Mouse (Mus musculus) CH12.LX (cell line): ENCODE results near the gene Gm49403. TPM values are rescaled to one million over a fixed set of nuclear protein-coding genes. Genes with fewer than 3 reads are reported as not detected.

Experiments
- DNase-seq: peaks from one replicate; pipeline ENCODE4 v3.0.0-alpha.2; 2013; ENCODE audit errors: extremely low read depth
- H3K27ac ChIP-seq: 2 replicates; pipeline ENCODE4 v1.5.1; 2012; ENCODE audit warnings: low read depth, mild to moderate bottlenecking, control low read depth, moderate library complexity; ENCODE audit not compliant: insufficient read depth
- H3K27me3 ChIP-seq: replicated peaks from 2 replicates; pipeline ENCODE3; 2012; ENCODE audit warnings: inconsistent platforms
- H3K36me3 ChIP-seq, 2 experiments: replicated peaks in 1 of 2; 2 replicates each; pipeline versions ENCODE3 to v1.6.1; 2012; ENCODE audit warnings: inconsistent platforms in 1 of 2, low read length in 1 of 2, mild to moderate bottlenecking in 1 of 2, mixed read lengths in 1 of 2, moderate library complexity in 1 of 2; ENCODE audit not compliant: control insufficient read depth in 1 of 2, insufficient read depth in 1 of 2
- H3K4me1 ChIP-seq, 2 experiments: 2 replicates each; pipeline ENCODE4 v1.6.1; 2012; ENCODE audit warnings: inconsistent platforms in 1 of 2, moderate library complexity in 1 of 2; ENCODE audit not compliant: insufficient read depth in 2 of 2, control insufficient read depth in 1 of 2
- H3K4me2 ChIP-seq: 2 replicates; pipeline ENCODE4 v1.6.1; 2012; ENCODE audit warnings: low read depth, mild to moderate bottlenecking, control low read depth; ENCODE audit not compliant: poor library complexity, insufficient read depth, severe bottlenecking
- H3K4me3 ChIP-seq, 3 experiments: fragments of 150-350 bp in 1 of 3; sonication (generic) in 1 of 3; replicated peaks in 1 of 3; 2 replicates each; pipeline versions ENCODE3 to v1.5.1; 2011 to 2012; ENCODE audit warnings: low read depth in 2 of 3, low read length in 2 of 3, mild to moderate bottlenecking in 2 of 3, moderate library complexity in 2 of 3, control low read depth in 1 of 3, improper control_type of control experiment in 1 of 3, inconsistent platforms in 1 of 3, mixed read lengths in 1 of 3; ENCODE audit not compliant: poor library complexity in 1 of 3
- H3K79me2 ChIP-seq: replicated peaks from 2 replicates; pipeline ENCODE4 v1.6.1; 2012; ENCODE audit warnings: mild to moderate bottlenecking, moderate library complexity; ENCODE audit not compliant: control insufficient read depth, poor library complexity, insufficient read depth, severe bottlenecking; ENCODE audit errors: extremely low read depth
- H3K9ac ChIP-seq: 2 replicates; pipeline ENCODE4 v1.6.1; 2012; ENCODE audit warnings: low read depth, mild to moderate bottlenecking, control low read depth, moderate library complexity; ENCODE audit not compliant: insufficient read depth
- H3K9me3 ChIP-seq: replicated peaks from 2 replicates; pipeline ENCODE3; 2012; ENCODE audit warnings: low read length, inconsistent platforms, mixed read lengths
- BHLHE40 ChIP-seq: IDR thresholded peaks from 2 replicates; pipeline ENCODE4 v1.6.1; 2011; ENCODE audit warnings: mild to moderate bottlenecking, low read depth, low read length, improper control_type of control experiment
- CHD1 ChIP-seq: IDR thresholded peaks from 2 replicates; pipeline ENCODE4 v1.6.1; 2012; ENCODE audit warnings: low read depth, low read length, improper control_type of control experiment, inconsistent platforms
- CHD2 ChIP-seq: IDR thresholded peaks from 2 replicates; pipeline ENCODE4 v1.6.1; 2011; ENCODE audit warnings: low read length, improper control_type of control experiment
- ELF1 ChIP-seq: IDR thresholded peaks from 2 replicates; pipeline ENCODE4 v1.6.1; 2014; ENCODE audit warnings: low read depth, mild to moderate bottlenecking, inconsistent platforms, low read length, improper control_type of control experiment
- ETS1 ChIP-seq: conservative IDR thresholded peaks from 2 replicates; pipeline ENCODE4 v1.6.1; 2012; ENCODE audit warnings: low read depth, mild to moderate bottlenecking, inconsistent platforms, low read length, improper control_type of control experiment, moderate library complexity
- GABPA ChIP-seq: IDR thresholded peaks from 2 replicates; pipeline ENCODE4 v1.6.1; 2012; ENCODE audit warnings: low read depth, low read length, improper control_type of control experiment, inconsistent platforms; ENCODE audit not compliant: insufficient replicate concordance
- HCFC1 ChIP-seq: IDR thresholded peaks from 2 replicates; pipeline ENCODE4 v1.6.1; 2012; ENCODE audit warnings: low read depth, mild to moderate bottlenecking, inconsistent platforms, low read length, improper control_type of control experiment
- IRF4 ChIP-seq: IDR thresholded peaks from 2 replicates; pipeline ENCODE4 v1.6.1; 2014; ENCODE audit warnings: low read depth, mild to moderate bottlenecking, inconsistent platforms, low read length, improper control_type of control experiment
- JUN ChIP-seq: IDR thresholded peaks from 2 replicates; pipeline ENCODE4 v1.6.1; 2011; ENCODE audit warnings: low read depth, mild to moderate bottlenecking, low read length, improper control_type of control experiment, moderate library complexity; ENCODE audit not compliant: insufficient read depth
- JUND ChIP-seq: conservative IDR thresholded peaks from 2 replicates; pipeline ENCODE4 v1.6.1; 2011; ENCODE audit warnings: low read depth, low read length, improper control_type of control experiment
- KAT2A ChIP-seq: IDR thresholded peaks from 2 replicates; pipeline ENCODE4 v1.6.1; 2012; ENCODE audit warnings: low read length, improper control_type of control experiment, inconsistent platforms; ENCODE audit not compliant: insufficient replicate concordance
- MAX ChIP-seq: IDR thresholded peaks from 2 replicates; pipeline ENCODE4 v1.6.1; 2011; ENCODE audit warnings: low read length, improper control_type of control experiment
- MAZ ChIP-seq: IDR thresholded peaks from 2 replicates; pipeline ENCODE4 v1.6.1; 2012; ENCODE audit warnings: low read depth, mild to moderate bottlenecking, inconsistent platforms, low read length, improper control_type of control experiment, moderate library complexity
- MEF2A ChIP-seq: IDR thresholded peaks from 2 replicates; pipeline ENCODE4 v1.6.1; 2014; ENCODE audit warnings: low read depth, mild to moderate bottlenecking, inconsistent platforms, low read length, improper control_type of control experiment, borderline replicate concordance
- MXI1 ChIP-seq: IDR thresholded peaks from 2 replicates; pipeline ENCODE4 v1.6.1; 2011; ENCODE audit warnings: mild to moderate bottlenecking, low read depth, low read length, improper control_type of control experiment
- MYC ChIP-seq: IDR thresholded peaks from 2 replicates; pipeline ENCODE4 v1.6.1; 2011; ENCODE audit warnings: low read depth, mild to moderate bottlenecking, improper control_type of control experiment, low read length
- NRF1 ChIP-seq: IDR thresholded peaks from 2 replicates; pipeline ENCODE4 v1.6.1; 2014; ENCODE audit warnings: low read depth, mild to moderate bottlenecking, inconsistent platforms, low read length, improper control_type of control experiment, moderate library complexity
- POLR2A ChIP-seq: IDR thresholded peaks from 2 replicates; pipeline ENCODE4 v1.6.1; 2011; ENCODE audit warnings: low read depth, mild to moderate bottlenecking, improper control_type of control experiment, low read length
- RCOR1 ChIP-seq: conservative IDR thresholded peaks from 2 replicates; pipeline ENCODE4 v1.6.1; 2012; ENCODE audit warnings: low read depth, mild to moderate bottlenecking, inconsistent platforms, low read length, improper control_type of control experiment
- SIN3A ChIP-seq: IDR thresholded peaks from 2 replicates; pipeline ENCODE4 v1.6.1; 2012; ENCODE audit warnings: low read length, improper control_type of control experiment, inconsistent platforms
- SMC3 ChIP-seq: IDR thresholded peaks from 2 replicates; pipeline ENCODE4 v1.6.1; 2011; ENCODE audit warnings: low read depth, low read length, improper control_type of control experiment
- TBP ChIP-seq: conservative IDR thresholded peaks from 2 replicates; pipeline ENCODE4 v1.6.1; 2011; ENCODE audit warnings: low read depth, low read length, improper control_type of control experiment
- TCF12 ChIP-seq: IDR thresholded peaks from 2 replicates; pipeline ENCODE4 v1.6.1; 2014; ENCODE audit warnings: low read depth, mild to moderate bottlenecking, inconsistent platforms, low read length, improper control_type of control experiment
- UBTF ChIP-seq: IDR thresholded peaks from 2 replicates; pipeline ENCODE4 v1.6.1; 2012; ENCODE audit warnings: low read depth, mild to moderate bottlenecking, inconsistent platforms, low read length, improper control_type of control experiment, moderate library complexity
- ZC3H11A ChIP-seq: IDR thresholded peaks from 2 replicates; pipeline ENCODE4 v1.6.1; 2012; ENCODE audit warnings: low read depth, mild to moderate bottlenecking, inconsistent platforms, low read length, improper control_type of control experiment
- dilution Hi-C: fragments of 300-500 bp; cut with MboI; formaldehyde crosslinking; loops from 2 replicates; pipeline ENCODE4 v1.14.3; 2020; ENCODE audit warnings: low sequenced_read_pairs; ENCODE audit not compliant: extremely low pct_unique_long_range_greater_than_20kb, extremely low pct_ligation_motif_present
- in situ Hi-C: fragments of 300-500 bp; cut with MboI; formaldehyde crosslinking; loops from 3 replicates; pipeline ENCODE4 v1.14.3; 2019; ENCODE audit warnings: low sequenced_read_pairs, low pct_ligation_motif_present, low pct_unique_long_range_greater_than_20kb, mixed read lengths
- polyA plus RNA-seq: library from polyadenylated mRNA; unstranded; fragments of >175 nt; gene quantifications from 2 replicates; pipeline ENCODE4 v1.2.1, GENCODE M21; 2012; ENCODE audit warnings: low read depth; ENCODE audit not compliant: insufficient read length
- total RNA-seq, 2 experiments: library from RNA; depleted of rRNA; stranded (reverse); fragments of 300-350 nt in 1 of 2; fragments of >200 nt in 1 of 2; gene quantifications; 2 replicates each; pipeline ENCODE4 v1.2.3; 2012 to 2014

The Gm49403 gene
- total and polyA plus RNA-seq, 3 experiments = not detected

- peaks cover 11 to 45% of the 10 kb centered on the region in 2 experiments for H3K4me1 ChIP-seq
- dilution Hi-C loops (no loop called here), in situ Hi-C loops (loop anchor here (25.0 kb wide), 1 partner anchor 1023 kb away; no protein-coding TSS in a partner anchor)
- no peaks in the 10 kb centered on the region for H3K9me3 ChIP-seq
- peaks cover 15 to 51% of the 10 kb centered on the region in 2 experiments for H3K36me3 ChIP-seq
- H3K4me3 ChIP-seq = peak within 1 kb of the TSS; percentile 56 to 81 (median 65)
- peak within 1 kb of the TSS; percentile 75 for H3K9ac ChIP-seq
- peak; percentile 38; the same call in 1 of the 2 replicates for TF ChIP-seq POLR2A
- peak; percentile 73 for TF ChIP-seq SIN3A
- TF ChIP-seq CHD1 = peak; percentile 98
- no peak for TF ChIP-seq KAT2A
- no peak for TF ChIP-seq ZC3H11A
- 0 out of 2 replicates have a peak, but pooled peaks have one; percentile 46 for TF ChIP-seq MAX
- peak; percentile 77 for TF ChIP-seq TCF12
- no peak for TF ChIP-seq UBTF
- TF ChIP-seq JUND = no peak
- no peak for TF ChIP-seq JUN
- peak; percentile 36; the same call in 1 of the 2 replicates for TF ChIP-seq BHLHE40
- TF ChIP-seq MEF2A = peak; percentile 44; the same call in 1 of the 2 replicates
- peak; percentile 48; the same call in 1 of the 2 replicates for TF ChIP-seq MXI1
- TF ChIP-seq GABPA = no peak
- TF ChIP-seq MAZ = no peak; the same call in 1 of the 2 replicates
- peak; percentile 75 for TF ChIP-seq CHD2
- TF ChIP-seq SMC3 = no peak
- TF ChIP-seq MYC = peak; percentile 40; the same call in 1 of the 2 replicates
- TF ChIP-seq TBP = 0 out of 2 replicates have a peak, but pooled peaks have one; percentile 56
- peak; percentile 76 for TF ChIP-seq ELF1
- 0 out of 2 replicates have a peak, but pooled peaks have one; percentile 32 for TF ChIP-seq ETS1
- peak; percentile 49; the same call in 1 of the 2 replicates for TF ChIP-seq HCFC1
- TF ChIP-seq IRF4 = 0 out of 2 replicates have a peak, but pooled peaks have one; percentile 17
- 0 out of 2 replicates have a peak, but pooled peaks have one; percentile 15 for TF ChIP-seq NRF1
- TF ChIP-seq RCOR1 = no peak; the same call in 1 of the 2 replicates
- H3K27ac ChIP-seq = peak within 1 kb of the TSS; percentile 92
- no peaks in the 10 kb centered on the region for H3K27me3 ChIP-seq
- H3K79me2 ChIP-seq = peaks cover 20% of the 10 kb centered on the region
- peak within 1 kb of the TSS; percentile 96 for H3K4me2 ChIP-seq
- DNase-seq = peak; percentile 64
These were observed 44.4 kb upstream of the Gm49403 start, which contains the start of gene Gng3 for GRCm38 (mm10) chr19:8839103-8839907. Gene Gng3, minus strand, starts transcription at chr19:8839194.
